Mouse (Mus musculus): Measurements from ENCODE around the gene Tpp1. TPM values are rescaled to one million over a fixed set of nuclear protein-coding genes. Genes with fewer than 3 reads are reported as not detected.
A peak's percentile ranks its signal among the peaks of the same experiment; 100 is the strongest.
"Not testable (repeated sequence)": the region's sequence is repeated elsewhere in the genome, so short reads cannot be mapped to it uniquely, and the experiment has no call there.

The Tpp1 gene
- total RNA-seq, 2 experiments from 2014 or later, result 59.6 to 73.9 TPM

DNA sequence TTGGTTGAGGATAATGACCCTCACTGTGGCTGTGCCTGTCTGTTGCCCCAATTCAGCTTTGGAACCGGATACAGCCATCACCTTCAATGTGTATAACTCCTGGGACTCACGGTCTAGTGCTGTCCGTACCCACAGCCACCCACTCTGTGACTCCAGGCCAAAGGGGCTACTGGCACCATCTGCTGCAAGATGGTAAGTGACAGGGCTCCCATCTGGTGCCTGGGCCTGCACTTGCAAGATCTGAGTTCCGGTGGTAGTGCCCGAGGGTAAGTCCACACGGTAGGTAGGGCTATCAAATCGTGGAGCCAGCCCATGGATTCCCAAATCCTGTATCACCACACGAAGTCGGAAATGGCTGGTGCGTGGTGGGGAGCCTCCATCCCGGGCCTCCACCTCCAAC, 12.3 kb upstream of the Tpp1 start:
- intact Hi-C loops (cut with DNase I), result no loop called here
- no peak for DNase-seq (ENCODE audit: low spot score in 2 of 2)

DNA sequence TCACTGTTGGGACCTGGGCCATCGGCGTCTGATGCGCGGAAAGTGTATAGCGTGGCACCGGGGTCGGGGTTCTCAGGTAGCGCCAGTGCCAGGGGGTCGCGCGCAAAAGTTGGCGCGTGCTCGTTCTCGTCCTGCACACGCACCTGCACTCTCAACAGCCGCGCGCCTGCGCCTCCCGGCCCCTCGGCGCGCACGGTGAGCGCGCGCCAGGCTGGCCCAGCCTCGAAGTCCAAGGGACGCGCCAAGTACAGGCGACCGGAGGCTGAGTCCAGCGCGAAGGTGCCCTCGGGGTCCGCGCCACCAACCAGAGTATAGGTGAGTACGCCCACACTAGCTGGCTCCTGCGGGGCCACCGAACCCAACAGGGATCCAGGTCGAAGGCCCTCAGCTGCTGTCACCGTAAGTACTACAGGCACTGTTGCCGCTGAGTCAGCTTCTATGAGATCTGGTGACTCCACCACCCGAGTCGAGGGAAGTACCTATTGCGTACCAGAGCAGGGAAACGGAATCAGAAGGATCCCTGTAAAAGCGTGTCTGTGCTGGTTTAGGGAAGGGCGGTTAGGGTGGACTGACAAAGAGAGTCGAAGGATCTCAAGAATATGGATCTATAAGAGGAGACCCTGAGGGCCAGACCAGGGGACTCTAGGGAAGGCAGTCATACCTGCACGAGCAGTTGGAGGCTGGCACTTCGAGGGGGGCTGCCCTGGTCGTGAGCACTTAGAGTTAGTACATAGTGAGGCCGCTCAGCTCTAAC, 10.7 kb upstream of the Tpp1 start:
- no peak for DNase-seq (ENCODE audit: low spot score in 2 of 2)
- intact Hi-C loops (cut with DNase I), result no loop called here

DNA sequence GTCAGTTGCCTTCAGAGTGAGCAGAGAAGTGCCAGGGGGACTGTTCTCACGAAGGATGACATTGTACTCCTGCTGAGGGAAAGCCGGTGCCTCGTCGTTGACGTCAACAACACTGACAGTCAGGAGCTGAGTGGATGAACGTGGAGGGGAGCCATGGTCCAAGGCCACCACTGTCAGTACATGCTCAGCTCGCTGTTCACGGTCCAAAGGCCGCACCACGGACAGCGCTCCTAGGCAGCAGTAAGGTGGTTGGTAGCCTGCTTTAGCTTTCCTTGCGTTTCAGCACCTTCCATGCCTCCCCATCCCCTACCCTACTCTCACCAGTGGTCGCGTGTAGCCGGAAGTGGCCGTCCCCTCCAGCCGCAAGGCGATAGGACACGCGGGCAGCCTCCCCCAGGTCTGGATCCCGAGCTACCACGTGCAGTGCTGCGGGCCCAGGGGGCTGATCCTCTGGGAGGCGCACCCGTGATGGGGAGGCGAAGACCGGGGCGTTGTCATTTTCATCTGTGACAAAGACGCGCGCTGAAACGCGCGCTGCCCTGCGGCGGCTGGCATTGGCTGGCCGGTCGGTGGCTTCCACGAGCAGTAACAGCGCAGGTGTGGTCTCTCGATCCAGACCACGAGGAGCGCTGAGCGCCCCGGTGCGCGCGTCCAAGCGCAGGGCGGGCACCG, 9.9 kb upstream of the Tpp1 start:
- no peak for DNase-seq (ENCODE audit: low spot score in 2 of 2)
- intact Hi-C loops (cut with DNase I), result no loop called here

DNA sequence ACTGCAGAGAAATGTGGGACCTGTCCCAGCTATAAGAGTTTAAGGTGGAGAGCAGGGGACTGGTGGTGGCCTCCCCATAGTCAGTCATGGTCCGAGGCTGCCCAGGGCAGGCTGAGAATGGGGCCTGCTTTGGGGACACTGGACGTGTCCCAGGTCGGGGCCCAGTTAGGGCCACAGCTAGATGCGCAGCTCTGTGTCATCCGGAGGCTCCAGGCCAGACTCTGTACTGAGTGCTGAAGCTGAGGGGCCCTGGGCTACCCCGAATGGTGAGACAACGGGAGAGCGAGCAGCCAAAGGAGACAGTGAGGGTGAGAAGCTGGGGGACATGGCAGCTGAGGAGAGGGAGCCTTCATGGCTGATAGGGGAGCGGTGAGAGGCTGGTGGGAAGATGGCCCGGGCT, 1.2 kb upstream of the Tpp1 start:
- DNase-seq (ENCODE audit: low spot score in 2 of 2), result no peak
- intact Hi-C loops (cut with DNase I), result no loop called here

DNA sequence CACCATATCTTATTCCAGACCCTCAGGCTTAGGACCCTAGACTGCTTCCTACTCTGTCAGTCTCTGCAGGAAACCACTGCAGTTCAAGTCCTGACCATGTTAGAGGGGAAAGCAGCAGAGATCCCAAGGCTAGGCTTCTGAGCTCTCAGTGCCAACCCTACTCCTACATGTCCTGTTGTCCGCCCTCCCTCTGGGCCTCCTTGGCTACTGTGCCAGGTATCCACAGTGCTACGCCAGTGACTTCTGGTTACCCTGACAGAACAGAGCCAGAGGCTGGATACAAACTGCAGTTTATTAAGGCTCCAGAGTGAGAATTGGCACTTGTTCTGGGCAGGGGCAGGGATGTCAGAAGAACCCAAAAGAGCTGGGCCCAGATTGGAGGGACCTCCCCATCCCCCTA, 681 bp upstream of the Tpp1 start:
- no peak for DNase-seq (ENCODE audit: low spot score in 2 of 2)
- intact Hi-C loops (cut with DNase I), result no loop called here

DNA sequence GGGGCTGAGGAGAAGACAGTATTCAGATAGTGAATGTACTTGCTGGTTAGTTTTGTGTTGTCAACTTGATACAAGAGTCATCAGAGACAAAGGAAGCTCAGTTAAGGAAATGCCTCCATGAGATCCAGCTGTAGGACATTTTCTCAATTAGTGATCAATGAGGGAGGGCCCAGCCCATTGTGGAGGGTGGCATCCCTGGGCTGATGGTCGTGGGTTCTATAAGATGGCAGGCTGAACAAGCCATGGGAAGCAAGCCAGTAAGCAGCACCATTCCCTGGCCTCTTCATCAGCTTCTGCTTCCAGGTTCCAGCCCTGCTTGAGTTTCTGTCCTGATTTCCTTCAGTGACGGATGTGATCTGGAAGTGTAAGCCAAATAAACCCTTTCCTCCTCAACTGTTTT, 4.3 kb downstream of the Tpp1 start:
- DNase-seq (ENCODE audit: low spot score in 2 of 2), result no peak
- intact Hi-C loops (cut with DNase I), result no loop called here

DNA sequence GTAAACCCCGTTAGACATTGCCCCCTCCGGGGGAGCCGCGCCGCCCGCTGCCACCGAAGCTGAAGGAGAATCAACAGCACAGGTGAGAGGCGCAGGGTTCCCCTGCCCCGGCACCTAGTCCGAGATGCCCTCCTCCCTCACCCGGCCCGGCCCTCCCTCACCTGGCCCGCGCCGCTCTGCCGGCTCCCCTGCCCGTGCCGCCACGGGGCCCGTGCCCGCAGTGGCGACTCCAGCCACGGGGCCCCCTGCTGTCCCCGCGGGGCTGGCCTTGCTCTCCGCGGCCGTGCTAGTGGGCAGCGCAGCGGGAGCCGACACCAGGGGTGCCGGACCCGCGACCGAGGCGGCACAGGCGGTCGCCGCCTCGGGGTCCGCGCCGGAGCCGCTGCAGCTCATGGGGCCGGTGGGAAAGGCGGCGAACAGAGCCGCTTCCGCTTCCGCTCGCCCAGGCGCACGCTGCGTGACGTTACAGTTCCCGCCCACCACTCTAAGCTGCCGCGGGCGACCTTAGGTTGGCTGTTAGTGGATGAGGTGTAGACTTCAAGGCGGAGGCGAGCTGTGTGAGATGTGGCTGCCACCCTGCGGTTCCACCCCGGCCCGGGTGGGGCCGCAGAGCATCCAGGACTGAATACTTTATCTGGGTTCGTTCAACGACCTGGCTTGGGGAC, 8.0 kb downstream of the Tpp1 start, which contains the start of gene Taf10:
Gene Taf10 (minus strand): TSS at position 436 of the 665 bp plus-strand sequence.
- intact Hi-C loops (cut with DNase I), result loop anchor here (2.0 to 5.0 kb wide), 2 partner anchors 67 to 187 kb away; partner anchors contain the start of gene Mrpl17
- peak; percentile 87 to 88 for DNase-seq (ENCODE audit: low spot score in 2 of 2)

DNA sequence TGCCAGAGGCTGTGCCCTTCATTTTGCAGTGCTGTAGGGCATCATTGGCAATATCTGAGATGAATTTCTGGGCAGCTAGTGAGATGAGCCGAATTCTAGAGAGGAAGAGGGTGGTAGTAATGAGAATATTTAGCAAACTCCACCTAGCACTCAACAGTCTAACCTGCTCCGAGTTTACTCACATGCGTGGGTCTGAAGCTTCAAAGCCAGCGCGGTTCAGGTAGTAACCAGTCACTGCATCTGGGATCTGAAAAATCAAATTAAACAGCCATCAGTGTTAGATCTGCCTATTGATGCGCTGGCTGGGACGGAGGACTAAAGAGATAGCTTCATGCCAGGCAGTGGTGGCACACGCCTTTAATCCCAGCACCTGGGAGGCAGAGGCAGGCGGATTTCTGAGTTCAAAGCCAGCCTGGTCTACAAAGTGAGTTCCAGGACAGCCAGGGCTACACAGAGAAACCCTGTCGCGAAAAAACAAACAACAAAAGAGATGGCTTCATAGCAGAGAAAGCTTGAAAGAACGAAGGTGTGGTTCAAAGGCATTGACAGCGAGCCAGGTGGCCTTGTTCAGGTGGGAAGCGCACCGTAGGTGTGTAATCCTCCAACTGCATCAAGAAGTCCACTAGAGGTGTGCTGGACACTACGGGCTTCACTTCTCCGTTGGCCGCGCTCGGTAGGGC, 8.6 kb downstream of the Tpp1 start:
- not testable (repeated sequence) for DNase-seq (ENCODE audit: low spot score in 2 of 2)
- intact Hi-C loops (cut with DNase I), result loop anchor here (5.0 kb wide), 1 partner anchor 186 kb away; no protein-coding TSS in a partner anchor

DNA sequence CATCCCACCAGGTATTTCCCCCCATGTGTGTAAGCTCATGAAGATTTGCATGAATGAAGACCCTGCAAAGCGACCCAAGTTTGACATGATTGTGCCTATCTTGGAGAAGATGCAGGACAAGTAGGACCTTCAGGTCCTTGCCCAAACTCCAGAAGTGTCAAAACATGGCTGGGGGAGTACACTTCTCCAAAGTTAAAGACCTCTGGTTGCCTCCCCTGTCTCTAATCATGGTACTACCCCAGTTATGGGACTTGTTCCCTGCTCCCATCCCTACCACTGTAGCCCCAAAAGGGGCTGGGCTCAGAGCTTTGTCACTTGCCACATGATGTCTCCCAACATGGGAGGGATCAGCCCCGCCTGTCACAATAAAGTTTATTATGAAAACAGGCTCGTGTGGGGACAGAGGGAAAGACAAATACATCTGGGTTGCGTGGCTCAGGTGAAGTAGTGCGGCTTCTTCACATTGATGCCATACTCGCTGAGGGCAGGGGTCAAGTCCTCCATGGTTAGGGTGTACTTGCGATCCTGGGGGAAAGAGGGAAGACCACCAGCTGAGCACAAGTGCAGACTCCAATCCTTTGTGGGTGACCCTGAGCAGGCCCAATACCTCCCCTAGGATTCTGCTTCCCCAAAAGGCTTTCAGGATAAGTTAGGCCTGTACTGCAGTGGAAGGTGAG, 9.4 kb downstream of the Tpp1 start:
- DNase-seq (ENCODE audit: low spot score in 2 of 2), result not testable (repeated sequence)
- intact Hi-C loops (cut with DNase I), result loop anchor here (5.0 kb wide), 1 partner anchor 185 kb away; no protein-coding TSS in a partner anchor

DNA sequence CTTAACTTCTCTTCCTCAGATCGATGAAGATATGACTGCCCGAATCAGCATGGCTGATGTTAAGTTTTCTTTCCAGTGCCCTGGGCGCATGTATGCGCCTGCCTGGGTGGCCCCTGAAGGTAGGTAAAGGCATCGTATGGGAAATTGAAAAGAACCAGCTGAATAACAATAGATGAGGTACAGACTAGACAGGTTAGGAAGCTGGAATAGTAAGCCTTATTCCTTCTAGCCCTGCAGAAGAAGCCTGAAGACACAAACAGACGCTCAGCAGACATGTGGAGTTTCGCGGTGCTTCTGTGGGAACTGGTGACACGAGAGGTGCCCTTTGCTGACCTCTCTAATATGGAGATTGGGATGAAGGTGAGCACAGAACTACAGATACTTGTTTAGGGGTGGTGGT, 10.1 kb downstream of the Tpp1 start:
- intact Hi-C loops (cut with DNase I), result loop anchor here (5.0 kb wide), 1 partner anchor 185 kb away; no protein-coding TSS in a partner anchor
- DNase-seq (ENCODE audit: low spot score in 2 of 2), result no peak

DNA sequence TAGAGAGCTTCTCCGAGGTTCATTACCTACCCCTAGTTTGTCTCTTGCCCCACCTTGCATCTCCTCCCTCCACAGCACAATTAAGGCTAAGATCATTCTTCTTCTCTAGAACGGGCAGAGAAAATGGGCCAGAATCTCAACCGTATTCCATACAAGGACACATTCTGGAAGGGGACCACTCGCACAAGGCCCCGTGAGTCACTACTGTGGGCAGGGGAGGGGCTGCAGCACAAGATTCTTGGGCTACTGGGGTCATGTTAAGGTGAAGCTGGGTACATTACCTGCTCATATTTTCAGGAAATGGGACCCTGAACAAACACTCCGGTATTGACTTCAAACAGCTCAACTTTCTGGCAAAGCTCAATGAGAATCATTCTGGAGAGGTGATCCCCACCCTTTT, 11.2 kb downstream of the Tpp1 start:
- DNase-seq (ENCODE audit: low spot score in 2 of 2), result no peak
- intact Hi-C loops (cut with DNase I), result loop anchor here (5.0 kb wide), 1 partner anchor 184 kb away; no protein-coding TSS in a partner anchor

DNA sequence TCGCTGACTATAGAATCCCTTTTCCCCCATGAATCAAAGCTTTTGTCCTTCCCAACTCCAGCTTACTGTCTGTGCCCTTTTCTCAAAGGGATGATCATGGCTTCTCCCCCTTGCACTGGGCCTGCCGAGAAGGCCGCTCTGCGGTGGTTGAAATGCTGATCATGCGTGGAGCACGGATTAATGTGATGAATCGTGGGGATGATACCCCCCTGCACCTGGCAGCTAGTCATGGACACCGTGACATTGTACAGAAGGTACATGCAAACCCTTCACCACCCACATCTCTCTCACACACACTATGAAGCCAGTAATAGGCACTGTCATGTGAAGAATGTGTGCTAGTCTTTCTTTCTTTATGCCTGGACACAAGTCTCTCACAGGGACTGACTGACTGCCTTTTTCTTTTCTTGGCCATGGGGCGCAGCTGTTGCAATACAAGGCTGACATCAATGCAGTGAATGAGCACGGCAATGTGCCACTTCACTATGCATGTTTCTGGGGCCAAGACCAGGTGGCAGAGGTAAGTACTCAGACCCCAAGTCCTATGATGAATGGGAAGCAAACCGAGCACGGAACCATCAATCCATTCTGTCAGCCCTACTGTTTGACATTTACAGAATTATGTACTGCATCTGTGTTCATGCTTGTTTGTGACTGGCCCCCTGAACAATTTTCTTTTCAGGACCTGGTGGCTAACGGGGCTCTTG, 11.8 kb downstream of the Tpp1 start:
- intact Hi-C loops (cut with DNase I), result loop anchor here (5.0 kb wide), 1 partner anchor 183 kb away; no protein-coding TSS in a partner anchor
- DNase-seq (ENCODE audit: low spot score in 2 of 2), result no peak

DNA sequence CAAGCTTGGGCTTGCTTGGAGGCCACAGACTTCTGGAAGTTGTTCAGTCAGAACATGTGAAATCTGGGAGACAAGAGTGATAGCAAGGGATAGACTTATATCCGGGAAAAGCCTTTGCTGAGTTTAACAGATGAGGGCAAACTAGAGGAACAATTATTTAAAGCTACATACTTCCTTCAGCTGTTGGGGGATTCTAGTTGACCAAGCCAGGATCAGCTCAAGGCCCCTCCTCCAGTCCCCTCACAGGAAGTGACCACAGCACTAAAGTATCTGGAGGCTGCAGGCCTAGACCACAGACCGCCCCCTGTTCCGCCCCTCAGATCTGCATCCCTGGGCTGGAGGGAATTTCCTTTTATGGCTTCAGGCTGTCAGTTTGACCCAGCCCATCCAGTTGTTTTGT, 13.1 kb downstream of the Tpp1 start:
- no peak for DNase-seq (ENCODE audit: low spot score in 2 of 2)
- intact Hi-C loops (cut with DNase I), result loop anchor here (5.0 kb wide), 1 partner anchor 107 kb away; the partner anchor contains the start of gene Trim3

DNA sequence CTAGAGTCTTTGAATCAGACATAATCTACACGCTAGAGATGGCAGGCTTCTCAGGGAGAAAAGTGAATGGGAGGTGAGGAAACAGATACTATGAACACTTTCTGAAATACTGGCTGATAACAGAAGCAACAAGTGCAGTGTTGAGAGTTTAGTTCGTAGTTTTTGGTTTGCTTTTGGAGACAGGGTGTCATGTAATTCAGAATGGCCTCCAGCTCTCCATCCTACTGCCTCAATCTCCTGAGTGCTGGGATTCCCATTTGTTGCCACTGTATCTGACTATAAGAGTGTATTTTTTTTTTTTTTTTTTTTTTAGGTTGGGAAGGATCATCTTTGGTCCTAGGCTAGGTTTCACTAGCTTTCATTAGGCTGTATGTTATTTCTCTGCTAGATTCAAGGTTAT, 13.7 kb downstream of the Tpp1 start:
- intact Hi-C loops (cut with DNase I), result loop anchor here (5.0 kb wide), 1 partner anchor 106 kb away; the partner anchor contains the start of gene Trim3
- DNase-seq (ENCODE audit: low spot score in 2 of 2), result no peak

DNA sequence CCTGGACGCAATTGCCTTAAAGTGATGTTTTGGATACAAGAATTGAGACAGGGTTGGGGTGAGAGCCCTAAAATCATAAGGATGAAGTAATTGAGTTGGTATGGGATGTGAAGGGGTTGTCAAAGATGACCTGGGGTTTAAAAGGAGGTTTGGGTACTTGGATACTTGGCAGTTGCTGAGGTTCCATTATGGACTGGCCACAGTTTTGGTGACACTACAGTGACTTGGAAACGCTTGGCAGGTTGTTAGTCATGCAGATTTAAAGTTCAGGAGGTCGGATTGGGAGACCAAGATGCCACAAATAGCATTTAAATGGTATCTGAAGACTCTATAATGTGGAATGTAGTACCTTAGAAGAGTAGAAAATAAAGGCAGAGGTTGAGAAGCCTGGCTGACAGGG, 14.4 kb downstream of the Tpp1 start:
- no peak for DNase-seq (ENCODE audit: low spot score in 2 of 2)
- intact Hi-C loops (cut with DNase I), result loop anchor here (5.0 kb wide), 1 partner anchor 105 kb away; the partner anchor contains the start of gene Trim3

DNA sequence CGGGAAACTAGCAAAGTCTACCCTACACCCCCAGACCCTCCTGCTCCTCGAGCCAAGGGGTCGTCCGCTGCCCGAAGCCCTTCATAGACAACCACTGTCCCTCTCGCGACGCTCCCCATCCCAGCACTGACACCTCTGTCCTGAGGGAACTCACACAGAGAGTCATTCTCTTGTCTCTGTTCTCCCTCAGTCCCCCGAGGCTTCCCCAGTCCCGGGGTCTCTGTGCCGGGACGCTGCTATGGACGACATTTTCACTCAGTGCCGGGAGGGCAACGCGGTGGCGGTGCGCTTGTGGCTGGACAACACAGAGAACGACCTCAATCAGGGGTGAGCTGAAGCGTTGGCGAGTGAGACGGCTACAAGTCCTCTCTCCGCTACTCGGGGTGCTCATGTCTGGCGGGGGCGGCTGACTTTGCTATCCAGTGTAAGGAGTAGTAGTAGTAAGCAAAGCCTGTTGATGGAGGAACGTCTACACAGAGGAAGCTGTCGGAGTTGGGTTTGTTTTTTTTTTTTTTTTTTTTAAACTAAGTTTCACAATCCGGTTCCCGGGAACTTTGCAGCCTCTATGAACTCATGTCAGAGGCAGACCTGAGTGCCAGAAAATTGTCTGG, 15.0 kb downstream of the Tpp1 start, which contains the start of gene Rrp8:
Gene Rrp8 (minus strand): TSS at position 475 of the 611 bp plus-strand sequence.
- intact Hi-C loops (cut with DNase I), result loop anchor here (1.0 to 5.0 kb wide), 2 partner anchors 74 to 105 kb away; partner anchors contain the start of genes Mrpl17 and Trim3
- peak; percentile 29 to 36 for DNase-seq (ENCODE audit: low spot score in 2 of 2)

DNA sequence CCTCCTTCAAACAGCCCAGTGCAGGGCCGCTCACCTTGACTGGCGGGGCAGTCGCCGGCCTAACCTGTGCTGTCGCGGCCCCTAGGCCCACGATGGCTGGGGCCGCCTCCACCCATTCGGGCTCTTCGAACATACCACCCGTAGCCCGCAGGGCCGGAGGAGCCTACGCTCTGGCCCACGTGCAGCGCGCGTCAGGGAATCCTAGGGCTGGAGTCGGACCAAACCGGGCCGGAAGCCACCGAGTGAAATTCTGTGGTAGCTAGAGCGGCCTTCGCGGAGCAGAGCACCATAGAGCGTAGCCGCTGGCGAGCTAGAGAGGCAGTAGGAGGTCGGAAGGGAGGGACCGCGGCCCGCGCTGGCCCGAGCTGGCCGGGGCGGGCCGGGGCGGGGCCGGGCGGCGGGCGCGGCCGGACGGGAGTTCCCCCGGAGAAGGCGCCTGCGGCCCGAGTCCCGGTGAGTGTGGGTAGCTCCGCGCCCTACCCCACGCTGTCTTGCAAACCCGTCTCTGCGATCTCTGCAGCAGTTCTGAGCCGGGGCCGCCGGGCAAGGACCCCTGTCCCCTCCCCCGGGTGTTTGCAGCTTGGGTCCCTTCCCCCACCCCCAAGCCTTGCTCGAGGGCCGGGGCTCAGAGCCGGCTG, 15.7 kb downstream of the Tpp1 start, which contains the start of gene Ilk:
Gene Ilk (plus strand): TSS at position 329 of the 638 bp plus-strand sequence.
- DNase-seq (ENCODE audit: low spot score in 2 of 2), result peak; percentile 91 to 94
- intact Hi-C loops (cut with DNase I), result loop anchor here (1.0 to 5.0 kb wide), 2 partner anchors 75 to 104 kb away; partner anchors contain the start of genes Mrpl17 and Trim3
